Mouse (Mus musculus): ENCODE measurements around the gene Frat2. TPM values are rescaled to one million over a fixed set of nuclear protein-coding genes. Genes with fewer than 3 reads are reported as not detected.

Gene Frat2
- polyA plus RNA-seq, 1 experiment from 2014 or later: 6.7 TPM

Other genes with a start within 250 kb of the Frat2 start
- 13.9 and 18.0 TPM in 2 replicates for gene Slit1, start 104.5 kb downstream of the Frat2 start, polyA plus RNA-seq (2016; fragmentation: Nextera tagmentation; extraction: Ambion mirVana)
- 27.9 and 37.9 TPM in 2 replicates for gene Arhgap19, start 46.1 kb downstream of the Frat2 start, polyA plus RNA-seq (2016; fragmentation: Nextera tagmentation; extraction: Ambion mirVana)
- gene Frat1, start 18.2 kb downstream of the Frat2 start, polyA plus RNA-seq (2016; fragmentation: Nextera tagmentation; extraction: Ambion mirVana): 10.8 and 13.4 TPM in 2 replicates
- gene Rrp12, start 48.0 kb upstream of the Frat2 start, polyA plus RNA-seq (2016; fragmentation: Nextera tagmentation; extraction: Ambion mirVana): 27.3 and 34.1 TPM in 2 replicates
- 900 and 1,138 TPM in 2 replicates for gene Pgam1, start 63.8 kb upstream of the Frat2 start, polyA plus RNA-seq (2016; fragmentation: Nextera tagmentation; extraction: Ambion mirVana)
- 75.5 and 92.1 TPM in 2 replicates for gene Exosc1, start 85.3 kb upstream of the Frat2 start, polyA plus RNA-seq (2016; fragmentation: Nextera tagmentation; extraction: Ambion mirVana)
- gene Zdhhc16, start 85.3 kb upstream of the Frat2 start, polyA plus RNA-seq (2016; fragmentation: Nextera tagmentation; extraction: Ambion mirVana): 87.1 and 92.5 TPM in 2 replicates
- 32.2 and 39.5 TPM in 2 replicates for gene Mms19, start 133.0 kb upstream of the Frat2 start, polyA plus RNA-seq (2016; fragmentation: Nextera tagmentation; extraction: Ambion mirVana)
- gene Ubtd1, start 133.6 kb upstream of the Frat2 start, polyA plus RNA-seq (2016; fragmentation: Nextera tagmentation; extraction: Ambion mirVana): 11.5 and 16.9 TPM in 2 replicates
- gene Ankrd2, start 187.9 kb upstream of the Frat2 start, polyA plus RNA-seq (2016; fragmentation: Nextera tagmentation; extraction: Ambion mirVana): 0.39 TPM in 1 of 2 replicates, not detected in the other
- gene Hoga1, start 197.5 kb upstream of the Frat2 start, polyA plus RNA-seq (2016; fragmentation: Nextera tagmentation; extraction: Ambion mirVana): 1.3 and 1.9 TPM in 2 replicates
- gene 4933411K16Rik, start 204.1 kb upstream of the Frat2 start, polyA plus RNA-seq (2016; fragmentation: Nextera tagmentation; extraction: Ambion mirVana): not detected in 2 replicates
- 52.6 and 73.6 TPM in 2 replicates for gene Morn4, start 238.2 kb upstream of the Frat2 start, polyA plus RNA-seq (2016; fragmentation: Nextera tagmentation; extraction: Ambion mirVana)
- gene Pi4k2a, start 242.3 kb upstream of the Frat2 start, polyA plus RNA-seq (2016; fragmentation: Nextera tagmentation; extraction: Ambion mirVana): 28.2 TPM in 2 replicates